Mouse (Mus musculus) ovary, postnatal 36 days (tissue): ENCODE results near the gene Mrps12.

Source experiments
- DNase-seq: peaks from one replicate; pipeline ENCODE4 v3.0.0; 2022; ENCODE audit warnings: low spot score, mixed read lengths

Gene Mrps12

GRCm38 (mm10) chr7:28758623-28759022 lies 17.0 kb upstream of the Mrps12 start:
- DNase-seq = no peak

DNA sequence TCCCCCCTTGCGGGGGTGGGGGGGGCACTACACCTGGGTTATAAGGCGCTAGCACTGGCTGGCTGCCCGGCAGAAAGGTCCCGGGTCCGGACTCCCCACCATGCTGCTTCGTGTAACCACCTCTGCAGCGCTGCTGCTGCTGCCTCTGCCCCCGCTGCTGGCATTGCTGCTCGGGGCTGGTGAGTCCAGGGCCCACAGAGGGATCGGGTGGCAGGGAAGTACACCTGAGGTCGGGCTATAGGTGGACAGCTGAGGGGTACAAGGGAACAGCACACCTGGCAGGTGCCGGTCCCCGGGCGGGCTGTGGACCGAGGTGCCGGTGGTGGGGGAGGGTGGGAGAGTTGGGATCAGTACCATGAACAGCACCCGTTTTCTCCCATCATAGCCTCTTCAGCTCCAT lies 14.5 kb upstream of the Mrps12 start, which contains the start of gene Ccer2:
Gene Ccer2, plus strand, starts transcription at position 96 of the 400 bp plus-strand sequence.
- no peak for DNase-seq

DNA sequence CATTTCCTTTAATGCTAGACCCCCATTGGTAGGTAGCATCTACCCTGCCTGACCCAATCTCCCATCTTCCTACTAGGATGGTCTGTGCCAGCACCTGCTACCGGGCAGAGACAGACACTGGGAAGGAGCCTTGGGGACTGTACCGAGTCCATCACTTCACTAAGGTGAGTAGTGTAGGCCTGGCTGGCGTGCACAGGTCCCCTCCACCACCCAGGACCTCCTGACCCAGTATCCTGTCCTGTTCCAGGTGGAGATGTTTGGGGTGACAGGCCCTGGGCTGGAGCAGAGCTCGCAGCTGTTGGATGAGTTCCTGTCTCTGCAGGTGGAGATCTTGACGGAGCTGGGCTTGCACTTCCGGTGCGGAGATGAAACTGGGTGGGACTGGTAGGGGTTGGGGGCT lies 8.3 kb upstream of the Mrps12 start:
- DNase-seq = no peak

DNA sequence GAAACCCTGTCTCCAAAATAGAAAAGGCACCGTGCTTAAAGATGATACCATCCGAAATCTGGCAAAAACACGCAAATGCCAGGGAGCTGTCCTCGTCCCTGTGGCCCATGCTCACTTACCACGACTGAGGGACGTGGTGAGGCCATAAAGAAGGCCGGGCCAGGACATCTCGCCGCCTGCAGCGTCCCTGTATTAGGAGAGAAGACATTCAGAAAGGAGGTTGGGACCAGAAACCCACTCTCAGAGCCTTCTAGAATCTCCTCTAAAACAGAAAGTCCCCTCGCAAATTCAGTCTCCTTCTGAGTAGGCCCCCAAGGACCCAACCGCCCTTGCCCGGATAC lies 282 bp downstream of the Mrps12 start:
- DNase-seq = peak; percentile 16

GRCm38 (mm10) chr7:28740949-28741348 lies 671 bp downstream of the Mrps12 start:
- no peak for DNase-seq

DNA sequence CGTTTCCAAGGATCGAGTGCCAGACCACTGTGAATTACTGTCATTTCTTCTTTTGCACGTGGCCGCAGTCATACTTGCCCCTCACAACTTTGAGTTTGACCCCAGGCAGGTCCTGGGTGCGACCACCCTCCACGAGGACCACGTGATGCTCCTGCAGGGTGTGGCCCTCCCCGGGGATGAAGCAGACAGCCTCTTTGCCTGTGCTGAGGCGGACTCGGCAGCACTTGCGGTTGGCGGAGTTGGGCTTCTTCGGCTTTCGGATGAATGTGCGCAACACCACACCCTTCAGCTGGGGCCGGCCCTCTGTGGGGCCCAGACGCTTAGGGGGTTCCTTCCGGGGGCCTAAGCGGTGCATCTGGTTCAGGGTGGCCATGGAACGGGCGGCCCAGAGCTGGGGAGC lies 1.8 kb downstream of the Mrps12 start:
- no peak for DNase-seq

- DNase-seq = no peak
These were observed 5.9 kb downstream of the Mrps12 start for GRCm38 (mm10) chr7:28735701-28736100.

DNA sequence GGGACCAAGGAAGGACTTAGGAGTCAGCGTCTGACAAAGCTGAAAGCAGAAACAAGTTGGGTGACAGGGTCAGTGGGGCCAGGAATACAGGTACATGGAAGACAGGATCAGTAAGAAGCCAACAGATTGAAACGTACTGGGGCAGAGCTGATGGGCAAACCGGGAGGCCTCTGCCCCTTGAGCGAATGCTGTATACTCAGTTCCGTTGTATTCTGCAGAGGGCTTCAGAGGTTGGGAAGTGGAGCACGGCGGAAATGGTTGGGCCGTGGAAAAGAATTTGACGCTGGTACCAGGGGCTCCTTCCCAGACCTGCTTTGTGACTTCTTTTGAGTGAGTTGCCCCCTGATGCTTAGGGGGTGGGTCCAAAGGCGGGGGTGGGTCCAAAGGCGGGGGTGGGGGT lies 8.4 kb downstream of the Mrps12 start:
- no peak for DNase-seq

DNA sequence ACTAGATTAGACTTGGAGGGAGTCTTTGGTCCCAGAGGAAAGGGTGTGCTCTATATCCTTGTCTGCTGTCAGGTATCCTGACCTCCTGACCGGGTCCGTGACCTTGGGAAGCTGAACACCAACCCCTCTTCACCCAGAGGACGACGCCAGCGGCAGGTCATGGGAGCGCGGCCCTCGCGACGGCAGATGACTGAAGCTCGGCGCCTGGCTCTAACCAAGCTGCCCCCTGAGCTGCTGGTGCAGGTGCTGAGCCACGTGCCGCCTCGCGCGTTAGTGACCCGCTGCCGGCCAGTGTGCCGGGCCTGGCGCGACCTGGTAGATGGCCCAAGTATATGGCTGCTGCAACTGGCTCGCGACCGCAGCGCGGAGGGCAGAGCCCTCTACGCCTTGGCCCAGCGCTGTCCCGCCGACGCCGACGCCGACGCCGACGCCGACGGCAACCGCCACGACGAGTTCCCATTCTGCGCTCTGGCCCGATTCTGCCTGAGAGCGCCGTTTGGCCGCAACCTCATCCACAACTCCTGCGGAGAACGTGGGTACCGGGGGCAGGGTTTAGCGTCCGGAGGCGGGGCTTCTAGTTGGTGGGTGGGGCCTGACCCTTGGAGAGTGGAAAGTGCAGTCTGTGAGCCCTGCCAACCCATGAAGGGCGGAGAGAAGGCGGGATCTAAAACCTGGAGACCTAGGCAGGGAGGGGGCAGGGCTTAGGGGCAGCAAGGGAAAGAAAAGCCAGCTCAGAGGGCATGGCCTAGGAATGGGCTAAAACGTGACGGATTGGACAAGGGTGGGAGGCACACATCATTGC lies 9.1 kb downstream of the Mrps12 start:
- peak; percentile 71 for DNase-seq

- no peak for DNase-seq
These were observed 13.8 kb downstream of the Mrps12 start for GRCm38 (mm10) chr7:28727649-28728340.

- peak; percentile 73 for DNase-seq
These were observed 15.0 kb downstream of the Mrps12 start for GRCm38 (mm10) chr7:28726600-28726999.

DNA sequence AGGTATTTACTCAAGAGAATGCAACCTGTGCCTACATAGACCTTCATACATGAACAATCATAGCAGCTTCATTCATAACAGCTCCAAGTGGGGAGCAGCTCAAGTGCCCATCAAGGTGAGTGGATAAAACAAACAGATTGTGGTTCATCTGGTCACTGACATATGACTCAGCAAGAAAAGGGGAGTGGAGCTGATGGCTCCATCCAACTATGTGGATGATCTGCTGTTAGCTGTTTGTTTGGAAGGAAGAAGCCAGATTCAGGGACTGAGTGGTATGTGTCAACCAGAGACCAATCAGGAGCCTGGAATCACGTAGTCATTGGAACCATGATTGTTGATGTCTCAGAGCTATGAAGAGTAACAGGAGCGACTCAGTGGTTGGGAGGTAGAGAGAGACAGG lies 17.0 kb downstream of the Mrps12 start:
- DNase-seq = no peak

- DNase-seq = no peak
These were observed 19.5 kb downstream of the Mrps12 start for GRCm38 (mm10) chr7:28722079-28722478.

GRCm38 (mm10) chr7:28720753-28721537 lies 20.7 kb downstream of the Mrps12 start:
- no peak for DNase-seq

DNA sequence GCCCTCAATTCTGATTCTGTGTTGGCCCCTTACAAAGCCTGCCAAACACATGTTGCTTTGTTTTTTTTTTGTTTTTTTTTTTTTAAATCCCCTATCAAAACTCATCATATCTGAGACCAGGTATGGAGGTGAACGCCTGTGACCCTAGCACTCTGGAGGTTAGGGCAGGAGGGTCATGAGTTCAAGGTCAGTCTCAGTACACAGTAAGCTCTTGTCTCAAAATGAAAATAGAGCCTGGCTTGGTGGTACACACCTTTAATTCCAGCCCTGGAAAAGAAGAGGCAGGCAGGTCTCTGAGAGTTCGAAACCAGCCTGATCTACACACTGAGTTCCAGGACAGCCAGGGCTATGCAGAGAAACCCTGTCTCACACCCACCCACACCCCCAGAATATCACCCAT lies 22.0 kb downstream of the Mrps12 start:
- no peak for DNase-seq

DNA sequence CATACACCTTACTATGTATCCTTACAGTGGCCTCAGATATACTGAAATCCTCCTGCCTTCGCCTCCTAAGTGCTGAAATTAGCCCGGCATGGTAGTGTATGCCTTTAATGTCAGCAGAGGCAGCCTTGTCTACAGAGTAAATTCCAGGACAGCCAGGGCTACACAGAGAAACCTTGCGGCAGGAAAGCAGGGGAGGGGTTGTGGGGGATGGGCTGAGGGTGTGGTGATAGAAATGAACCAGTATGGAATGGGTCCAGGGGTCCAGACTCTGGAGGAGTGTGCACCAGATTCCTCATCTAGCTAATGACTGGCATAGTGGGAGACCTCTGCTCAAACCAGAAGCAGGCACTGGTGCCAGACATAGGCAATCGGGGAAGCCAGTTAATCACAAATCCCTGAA lies 22.5 kb downstream of the Mrps12 start:
- no peak for DNase-seq

DNA sequence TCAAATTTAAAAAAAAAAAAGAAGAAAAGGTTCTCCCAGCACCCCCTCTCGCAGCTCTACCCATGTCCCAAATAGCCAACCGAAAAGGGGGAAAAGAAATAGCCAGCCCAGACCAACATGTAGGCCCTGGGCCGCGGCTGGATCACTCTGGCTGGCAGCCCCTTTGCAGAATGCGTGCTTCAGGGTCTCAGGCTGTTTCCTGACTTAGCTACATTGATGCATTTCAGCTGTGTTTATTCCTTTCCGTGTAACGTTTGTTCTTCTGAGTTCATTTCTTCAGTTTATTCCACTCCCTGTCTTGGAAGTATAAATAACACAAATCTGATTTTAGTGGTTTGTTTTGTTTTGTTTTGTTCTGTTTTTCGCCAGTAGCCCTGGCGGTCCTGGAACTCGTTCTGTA lies 23.9 kb downstream of the Mrps12 start:
- DNase-seq = no peak

GRCm38 (mm10) chr7:28716590-28717281 lies 24.9 kb downstream of the Mrps12 start, which contains the start of gene Fbxo17:
Gene Fbxo17, plus strand, starts transcription at chr7:28716804.
- DNase-seq = peak; percentile 71

GRCm38 (mm10) chr7:28715598-28715997 lies 26.0 kb downstream of the Mrps12 start:
- no peak for DNase-seq

- no peak for DNase-seq
These were observed 27.0 kb downstream of the Mrps12 start for GRCm38 (mm10) chr7:28714667-28715066.

- DNase-seq = no peak
These were observed 30.7 kb downstream of the Mrps12 start for GRCm38 (mm10) chr7:28710962-28711361.

- no peak for DNase-seq
These were observed 32.2 kb downstream of the Mrps12 start for GRCm38 (mm10) chr7:28709454-28709853.
